Mouse (Mus musculus): ENCODE data around the gene Rsg1. TPM values are rescaled to one million over a fixed set of nuclear protein-coding genes. Genes with fewer than 3 reads are reported as not detected.

Gene Rsg1
- total and polyA plus RNA-seq, 2 experiments from 2014 or later, result 2.4 to 3.9 TPM

DNA sequence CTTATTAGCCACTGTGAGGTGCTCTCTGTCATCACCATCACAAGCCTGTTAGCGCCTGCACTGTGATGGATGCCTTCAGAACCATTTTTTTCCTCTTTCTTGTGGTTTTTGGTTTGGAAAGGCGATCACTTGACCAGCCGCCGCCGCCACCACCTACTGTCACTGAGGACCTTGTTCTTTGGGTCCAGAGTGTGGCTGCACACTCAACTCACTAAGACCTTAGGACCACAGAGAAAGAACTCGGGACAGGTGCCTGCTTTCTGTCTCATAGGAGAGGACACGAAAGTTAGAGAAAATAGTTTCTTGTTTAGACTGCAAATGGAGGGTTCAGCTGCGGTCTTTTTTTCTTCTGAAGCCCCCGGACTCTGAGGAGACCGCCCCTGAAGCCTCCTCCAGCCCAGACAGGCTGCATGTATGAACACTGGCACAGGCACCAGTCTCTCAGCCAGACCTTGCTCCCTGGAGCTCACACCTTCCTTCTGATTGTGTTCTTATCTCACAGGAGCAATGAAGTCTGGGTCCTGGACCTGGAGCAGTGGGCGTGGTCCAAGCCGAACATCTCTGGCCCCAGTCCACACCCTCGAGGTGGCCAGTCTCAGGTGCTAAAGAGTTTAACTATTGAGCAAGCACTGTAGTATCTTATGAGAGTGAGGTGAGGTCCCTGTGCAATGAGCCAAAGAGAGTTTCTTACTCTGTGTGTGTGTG, 16.6 kb upstream of the Rsg1 start:
- TF ChIP-seq CTCF (IDR thresholded peaks at IDR 0.05; ENCODE audit: low read depth), result no peak
- H3K9ac ChIP-seq (replicated peaks; ENCODE audit: low read length), result no peak overlapping the region
- H3K27me3 ChIP-seq (ENCODE audit: insufficient read depth, low read length), result no peaks in the 10 kb centered on the region
- peaks cover 48% of the 10 kb centered on the region for H3K36me3 ChIP-seq (ENCODE audit: insufficient read depth, low read length)
- H3K9me3 ChIP-seq (ENCODE audit: low read length), result no peaks in the 10 kb centered on the region
- ATAC-seq (no peak), DNase-seq (ENCODE audit: low spot score) (no peak)
- H3K27ac ChIP-seq, result no peak overlapping the region
- 98% methylated on average over 13 of the region's 13 CpGs for WGBS
- H3K4me3 ChIP-seq (ENCODE audit: low read length), result no peak overlapping the region
- H3K4me1 ChIP-seq (ENCODE audit: insufficient read depth, low read length), result no peaks in the 10 kb centered on the region
- H3K4me2 ChIP-seq (ENCODE audit: low read depth, low read length), result no peak overlapping the region

GRCm38 (mm10) chr4:141197686-141198035, 16.1 kb upstream of the Rsg1 start:
- peaks cover 54% of the 10 kb centered on the region for H3K36me3 ChIP-seq (ENCODE audit: insufficient read depth, low read length)
- no peak overlapping the region for H3K4me2 ChIP-seq (ENCODE audit: low read depth, low read length)
- no peaks in the 10 kb centered on the region for H3K9me3 ChIP-seq (ENCODE audit: low read length)
- WGBS, result 96% methylated on average over 13 of the region's 13 CpGs
- peak; percentile 31 for TF ChIP-seq CTCF (IDR thresholded peaks at IDR 0.05; ENCODE audit: low read depth)
- no peaks in the 10 kb centered on the region for H3K4me1 ChIP-seq (ENCODE audit: insufficient read depth, low read length)
- no peak overlapping the region for H3K27ac ChIP-seq
- no peaks in the 10 kb centered on the region for H3K27me3 ChIP-seq (ENCODE audit: insufficient read depth, low read length)
- DNase-seq (ENCODE audit: low spot score), result no peak
- no peak overlapping the region for H3K4me3 ChIP-seq (ENCODE audit: low read length)
- ATAC-seq, result no peak
- H3K9ac ChIP-seq (replicated peaks; ENCODE audit: low read length), result no peak overlapping the region

- Histone ChIP-seq H3K9me3 (ENCODE audit: low read length) (no peaks in the 10 kb centered on the region), H3K36me3 (ENCODE audit: insufficient read depth, low read length) (peaks cover 45% of the 10 kb centered on the region), H3K9ac (replicated peaks; ENCODE audit: low read length) (no peak overlapping the region), H3K4me3 (ENCODE audit: low read length) (no peak overlapping the region), H3K4me2 (ENCODE audit: low read depth, low read length) (no peak overlapping the region), H3K27me3 (ENCODE audit: insufficient read depth, low read length) (no peaks in the 10 kb centered on the region), H3K27ac (no peak overlapping the region), H3K4me1 (ENCODE audit: insufficient read depth, low read length) (no peaks in the 10 kb centered on the region)
- ATAC-seq (no peak), DNase-seq (ENCODE audit: low spot score) (no peak)
- no peak for TF ChIP-seq CTCF (IDR thresholded peaks at IDR 0.05; ENCODE audit: low read depth)
- whole genome bisulfite sequencing, result 80% methylated on average over 11 of the region's 11 CpGs
These were observed 12.8 kb upstream of the Rsg1 start for GRCm38 (mm10) chr4:141200906-141201305.

- 91% methylated on average over 6 of the region's 6 CpGs for WGBS
- no peak overlapping the region for H3K4me2 ChIP-seq (ENCODE audit: low read depth, low read length)
- TF ChIP-seq CTCF (IDR thresholded peaks at IDR 0.05; ENCODE audit: low read depth), result no peak
- peaks cover 36% of the 10 kb centered on the region for H3K36me3 ChIP-seq (ENCODE audit: insufficient read depth, low read length)
- no peaks in the 10 kb centered on the region for H3K27me3 ChIP-seq (ENCODE audit: insufficient read depth, low read length)
- no peaks in the 10 kb centered on the region for H3K4me1 ChIP-seq (ENCODE audit: insufficient read depth, low read length)
- DNase-seq (ENCODE audit: low spot score) (no peak), ATAC-seq (no peak)
- no peak overlapping the region for H3K27ac ChIP-seq
- H3K9me3 ChIP-seq (ENCODE audit: low read length), result no peaks in the 10 kb centered on the region
- H3K9ac ChIP-seq (replicated peaks; ENCODE audit: low read length), result no peak overlapping the region
- H3K4me3 ChIP-seq (ENCODE audit: low read length), result no peak overlapping the region
These were observed 11.6 kb upstream of the Rsg1 start for GRCm38 (mm10) chr4:141202192-141202591.

DNA sequence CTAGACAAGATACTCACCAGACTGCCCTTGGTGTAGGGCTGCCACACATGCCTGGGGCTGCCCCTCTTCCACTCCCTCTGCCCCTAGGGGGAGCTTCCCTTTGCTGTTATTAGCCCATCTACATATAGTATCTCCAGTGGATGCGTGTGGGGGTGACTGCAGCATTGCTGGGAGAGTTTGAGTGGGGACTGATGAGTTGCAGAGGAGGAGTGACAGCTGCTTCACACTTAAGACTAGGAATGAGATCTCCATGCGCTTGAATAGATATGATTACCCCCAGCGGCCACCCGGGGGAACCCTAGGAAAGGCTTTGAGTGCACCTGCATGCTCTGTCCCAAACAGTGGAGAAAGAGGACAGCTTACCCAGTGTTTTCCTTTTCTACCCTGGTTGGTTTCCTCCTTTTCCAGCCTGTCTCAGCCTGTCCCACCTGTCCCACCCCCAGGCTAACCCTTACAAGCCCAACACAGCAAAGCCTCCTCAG, 9.1 kb upstream of the Rsg1 start:
- H3K4me2 ChIP-seq (ENCODE audit: low read depth, low read length), result no peak overlapping the region
- H3K27me3 ChIP-seq (ENCODE audit: insufficient read depth, low read length), result no peaks in the 10 kb centered on the region
- no peak overlapping the region for H3K9ac ChIP-seq (replicated peaks; ENCODE audit: low read length)
- H3K27ac ChIP-seq, result no peak overlapping the region
- 82% methylated on average over 4 of the region's 4 CpGs for WGBS
- no peak for ATAC-seq
- H3K36me3 ChIP-seq (ENCODE audit: insufficient read depth, low read length), result peaks cover 28% of the 10 kb centered on the region
- no peak overlapping the region for H3K4me3 ChIP-seq (ENCODE audit: low read length)
- DNase-seq (ENCODE audit: low spot score), result no peak
- H3K9me3 ChIP-seq (ENCODE audit: low read length), result no peaks in the 10 kb centered on the region
- no peaks in the 10 kb centered on the region for H3K4me1 ChIP-seq (ENCODE audit: insufficient read depth, low read length)
- no peak; the same call in 1 of the 2 replicates for TF ChIP-seq CTCF (IDR thresholded peaks at IDR 0.05; ENCODE audit: low read depth)

DNA sequence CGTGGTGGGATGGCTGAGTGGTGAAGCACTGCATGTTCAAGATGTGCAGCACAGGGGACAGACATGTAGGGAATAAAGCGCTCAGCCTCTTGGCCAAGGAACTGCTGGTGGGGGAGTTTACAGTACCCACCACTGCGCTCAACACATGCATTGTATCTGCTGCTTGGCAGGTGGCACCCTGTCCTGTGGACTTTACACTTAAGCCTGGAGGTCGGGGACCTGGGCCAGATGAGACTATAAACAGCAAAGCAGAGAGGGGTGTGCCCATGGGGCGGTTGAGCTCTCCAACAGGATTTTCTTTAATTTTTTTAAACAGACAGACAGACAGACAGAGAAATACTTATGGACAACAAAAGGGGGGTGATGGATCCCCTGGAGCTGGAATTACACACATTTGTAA, 6.7 kb upstream of the Rsg1 start:
- no peak overlapping the region for H3K27ac ChIP-seq
- no peak overlapping the region for H3K4me3 ChIP-seq (ENCODE audit: low read length)
- no peak for TF ChIP-seq CTCF (IDR thresholded peaks at IDR 0.05; ENCODE audit: low read depth)
- 92% methylated on average over 5 of the region's 5 CpGs for WGBS
- ATAC-seq (no peak), DNase-seq (ENCODE audit: low spot score) (no peak)
- H3K27me3 ChIP-seq (ENCODE audit: insufficient read depth, low read length), result no peaks in the 10 kb centered on the region
- H3K4me1 ChIP-seq (ENCODE audit: insufficient read depth, low read length), result no peaks in the 10 kb centered on the region
- H3K4me2 ChIP-seq (ENCODE audit: low read depth, low read length), result no peak overlapping the region
- H3K9me3 ChIP-seq (ENCODE audit: low read length), result no peaks in the 10 kb centered on the region
- H3K36me3 ChIP-seq (ENCODE audit: insufficient read depth, low read length), result peaks cover 9% of the 10 kb centered on the region; the same call in 1 of the 2 replicates
- no peak overlapping the region for H3K9ac ChIP-seq (replicated peaks; ENCODE audit: low read length)

DNA sequence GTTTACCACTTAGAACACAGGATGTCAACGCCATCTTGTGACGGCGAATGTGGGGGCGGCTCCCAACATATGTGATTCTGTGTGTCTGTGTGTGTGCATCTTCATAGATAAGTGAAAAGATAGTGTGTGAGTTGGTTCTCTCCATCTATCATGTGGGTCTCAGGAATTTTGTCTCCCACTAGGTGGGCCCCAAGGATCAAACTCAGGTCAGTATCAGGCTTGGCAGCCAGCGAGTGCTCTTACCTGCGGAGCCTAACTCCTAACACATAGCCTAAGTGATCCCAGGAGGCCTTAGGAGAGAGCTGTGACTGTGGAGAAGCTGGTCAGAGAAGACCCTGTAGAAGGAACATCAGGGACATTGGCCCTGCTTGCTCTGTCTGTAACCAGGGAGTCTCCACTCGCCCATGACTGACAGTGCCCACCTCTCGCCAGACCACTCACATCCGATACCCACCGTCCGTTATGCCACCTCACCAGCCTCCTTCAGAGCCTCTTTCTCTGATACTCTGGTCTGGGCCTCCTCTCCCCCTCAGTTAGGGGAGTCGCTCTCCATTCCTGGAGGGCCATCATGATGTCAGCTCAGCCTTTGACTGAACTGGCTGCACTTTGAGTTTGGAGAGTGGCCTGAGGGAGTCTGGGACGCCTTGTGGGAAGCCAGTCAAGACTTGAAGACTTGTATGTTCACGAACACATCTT, 3.1 kb upstream of the Rsg1 start:
- ATAC-seq (peak; percentile 19; the same call in 1 of the 2 replicates), DNase-seq (ENCODE audit: low spot score) (no peak)
- Histone ChIP-seq H3K36me3 (ENCODE audit: insufficient read depth, low read length) (no peaks in the 10 kb centered on the region), H3K4me2 (ENCODE audit: low read depth, low read length) (peak overlapping the region; percentile 55), H3K27me3 (ENCODE audit: insufficient read depth, low read length) (no peaks in the 10 kb centered on the region), H3K9me3 (ENCODE audit: low read length) (no peaks in the 10 kb centered on the region), H3K4me3 (ENCODE audit: low read length) (peak overlapping the region; percentile 31), H3K4me1 (ENCODE audit: insufficient read depth, low read length) (0 out of 2 replicates have a peak, but pooled peaks cover 4% of the 10 kb centered on the region), H3K9ac (replicated peaks; ENCODE audit: low read length) (peak overlapping the region; percentile 21; the same call in 1 of the 2 replicates), H3K27ac (peak overlapping the region; percentile 66)
- 73% methylated on average over 14 of the region's 14 CpGs for WGBS
- no peak for TF ChIP-seq CTCF (IDR thresholded peaks at IDR 0.05; ENCODE audit: low read depth)

All from hindbrain, postnatal 0 days (tissue).